12 mouse cellular contexts compared by ENCODE assay signal in genomic region chr10:77971191-77971590, GRCm38 (mm10). TPM values are rescaled to one million over a fixed set of nuclear protein-coding genes. Genes with fewer than 3 reads are reported as not detected.
DNase-seq lines count a peak whose midpoint lies in the region; ATAC-seq and TF ChIP-seq lines count a peak whose summit lies in the region.
"Had no signal": no experiment of that assay in that cellular context is flagged by ENCODE, and none has a peak within 500 bp of the region (broad histone marks: within the 10 kb centered on the region; RNA-seq: fewer than 3 reads in every experiment).

No protein-coding gene starts in this region.

- no peaks in the 10 kb centered on the region for H3K36me3 ChIP-seq in heart, embryonic 12.5 days
- H3K36me3 ChIP-seq: heart, embryonic 13.5 days; limb, embryonic 13.5 days; midbrain, embryonic 12.5 days had no signal

- H3K4me1 ChIP-seq in bone marrow, adult 2 months (ENCODE audit: control insufficient read depth, insufficient read depth, low read length): peaks cover 6% of the 10 kb centered on the region
- H3K4me1 ChIP-seq in heart, embryonic 12.5 days (replicated peaks): peaks cover 8% of the 10 kb centered on the region

- no peak overlapping the region for H3K4me2 ChIP-seq in heart, embryonic 12.5 days
- H3K4me2 ChIP-seq: heart, embryonic 13.5 days; limb, embryonic 13.5 days; midbrain, embryonic 12.5 days had no signal

- WGBS in bone marrow, adult 2 months: 6% methylated on average over 10 of the region's 10 CpGs
- WGBS in heart, embryonic 12.5 days: 78% methylated on average over 10 of the region's 10 CpGs

- no peaks in the 10 kb centered on the region for H3K9me3 ChIP-seq in heart, embryonic 12.5 days (replicated peaks)
- H3K9me3 ChIP-seq: heart, embryonic 13.5 days; limb, embryonic 13.5 days; midbrain, embryonic 12.5 days had no signal

- DNase-seq in spleen, adult 18-20 months: peak; percentile 35 to 62
- DNase-seq in spleen, postnatal 14 days (ENCODE audit: low spot score in 2 of 2): no peak
- DNase-seq in lung, postnatal 25 days (ENCODE audit: low spot score): peak; percentile 36
- peak; percentile 29 to 59 for DNase-seq in spleen, postnatal 36 days (ENCODE audit: low spot score in 2 of 2)
- no peak for DNase-seq in frontal cortex, postnatal 10 days (ENCODE audit: low spot score in 2 of 2)
- DNase-seq: adrenal gland, postnatal 10 days; cerebellum, adult 11-12 months had no signal

- no peak for ATAC-seq in heart, embryonic 12.5 days (ENCODE audit: insufficient number of reproducible peaks, low FRiP score)

- H3K27me3 ChIP-seq in heart, embryonic 12.5 days (replicated peaks): peaks cover 48% of the 10 kb centered on the region

- H3K27ac ChIP-seq in bone marrow, adult 2 months (ENCODE audit: control insufficient read depth, insufficient read depth, low read depth, low read length, poor library complexity): peak overlapping the region; percentile 42
- no peak overlapping the region for H3K27ac ChIP-seq in heart, embryonic 12.5 days (ENCODE audit: poor library complexity, severe bottlenecking)
- H3K27ac ChIP-seq: heart, embryonic 13.5 days; limb, embryonic 13.5 days; midbrain, embryonic 12.5 days had no signal

- no peak for TF ChIP-seq CTCF in bone marrow, adult 2 months (IDR thresholded peaks at IDR 0.05; ENCODE audit: control insufficient read depth, insufficient read depth, low read length)

- no peak for TF ChIP-seq POLR2A in bone marrow, adult 2 months (IDR thresholded peaks at IDR 0.05; ENCODE audit: borderline replicate concordance, control insufficient read depth, low read depth, low read length)

- no peak overlapping the region for H3K4me3 ChIP-seq in bone marrow, adult 2 months (replicated peaks; ENCODE audit: control insufficient read depth, low read depth, low read length)
- H3K4me3 ChIP-seq in heart, embryonic 12.5 days: no peak overlapping the region
- H3K4me3 ChIP-seq: heart, embryonic 13.5 days; limb, embryonic 13.5 days; midbrain, embryonic 12.5 days had no signal

- H3K9ac ChIP-seq in heart, embryonic 12.5 days: no peak overlapping the region
- H3K9ac ChIP-seq: heart, embryonic 13.5 days; limb, embryonic 13.5 days had no signal

RNA-seq across cellular contexts. Expression of gene Trpm2, which starts 0.8 kb away (rescaled TPM):
- 19.2 and 53.7 TPM in 2 replicates for polyA plus RNA-seq in bone marrow, adult 2 months (2011; ENCODE audit: insufficient read depth, insufficient read length, low replicate concordance, missing spikeins)
- polyA plus RNA-seq in heart, embryonic 12.5 days (2016; fragmentation: Nextera tagmentation; extraction: Ambion mirVana): 0.19 and 0.32 TPM in 2 replicates

RNA-seq across cellular contexts. Expression of gene 1810043G02Rik, which starts 7.1 kb away (rescaled TPM):
- 4.4 and 5.8 TPM in 2 replicates for polyA plus RNA-seq in bone marrow, adult 2 months (2011; ENCODE audit: insufficient read depth, insufficient read length, low replicate concordance, missing spikeins)
- 14.8 and 15.6 TPM in 2 replicates for polyA plus RNA-seq in heart, embryonic 12.5 days (2016; fragmentation: Nextera tagmentation; extraction: Ambion mirVana)

RNA-seq across cellular contexts. Expression of gene Pfkl, which starts 38.7 kb away (rescaled TPM):
- polyA plus RNA-seq in bone marrow, adult 2 months (2011; ENCODE audit: insufficient read depth, insufficient read length, low replicate concordance, missing spikeins): 8.0 and 13.3 TPM in 2 replicates
- 220 and 226 TPM in 2 replicates for polyA plus RNA-seq in heart, embryonic 12.5 days (2016; fragmentation: Nextera tagmentation; extraction: Ambion mirVana)

Comparison
In these comparisons a context has a peak if more than half of its experiments do, and no peak if none do; other contexts are left out.
1. DNase-seq: peak in spleen, adult 18-20 months (2 of 2), lung, postnatal 25 days (single experiment) and spleen, postnatal 36 days (2 of 2); none in spleen, postnatal 14 days (0 of 2) and frontal cortex, postnatal 10 days (0 of 2).
2. RNA of gene Trpm2, which starts 0.8 kb away (polyA plus RNA-seq): 19.2 to 53.7 TPM in bone marrow, adult 2 months; 0.19 to 0.32 TPM in heart, embryonic 12.5 days; every median in the first group is over 10 times any median in the second.
3. RNA of gene Pfkl, which starts 38.7 kb away (polyA plus RNA-seq): 220 to 226 TPM in heart, embryonic 12.5 days; 8.0 to 13.3 TPM in bone marrow, adult 2 months; every median in the first group is over 10 times any median in the second.